Mouse (Mus musculus) small intestine, adult 2 months (tissue): ENCODE data around the gene Tk1. TPM values are rescaled to one million over a fixed set of nuclear protein-coding genes. Genes with fewer than 3 reads are reported as not detected.

Experiments used
- H3K27ac ChIP-seq: fragments of 200-500 bp; 2 replicates; pipeline ENCODE4 v1.5.1; 2012; ENCODE audit warnings: low read depth, low read length, control low read depth, inconsistent platforms; ENCODE audit not compliant: insufficient read depth
- H3K27me3 ChIP-seq: fragments of 200-500 bp; 2 replicates; pipeline ENCODE4 v1.6.1; 2012; ENCODE audit warnings: mild to moderate bottlenecking, moderate library complexity, low read length, inconsistent platforms; ENCODE audit not compliant: control insufficient read depth, insufficient read depth
- H3K36me3 ChIP-seq: fragments of 200-500 bp; 2 replicates; pipeline ENCODE4 v1.6.1; 2012; ENCODE audit warnings: mild to moderate bottlenecking, low read length, control low read depth, inconsistent platforms; ENCODE audit not compliant: control insufficient read depth, insufficient read depth
- H3K4me1 ChIP-seq: fragments of 200-500 bp; 2 replicates; pipeline ENCODE4 v1.6.1; 2012; ENCODE audit warnings: low read length, inconsistent platforms, mixed read lengths; ENCODE audit not compliant: control insufficient read depth, insufficient read depth, insufficient read length
- H3K4me3 ChIP-seq: fragments of 200-500 bp; 2 replicates; pipeline ENCODE4 v1.5.1; 2012; ENCODE audit warnings: low read depth, mild to moderate bottlenecking, control low read depth, inconsistent platforms, low read length, moderate library complexity
- CTCF ChIP-seq: fragments of 200-500 bp; IDR thresholded peaks from 2 replicates; pipeline ENCODE4 v1.5.1; 2012; ENCODE audit warnings: low read depth, mild to moderate bottlenecking, control low read depth, inconsistent platforms, low read length, moderate library complexity, mixed read lengths; ENCODE audit not compliant: insufficient replicate concordance, insufficient read length; ENCODE audit errors: extremely low read depth
- POLR2A ChIP-seq: fragments of 200-500 bp; IDR thresholded peaks from 2 replicates; pipeline ENCODE4 v1.6.1; 2012; ENCODE audit warnings: low read depth, mild to moderate bottlenecking, control low read depth, inconsistent platforms, low read length, moderate library complexity
- WGBS: fragments of 180-500 bp; shearing (Covaris S2); methylation state at CpG from one replicate; pipeline ENCODE4 v1.1.7; 2018; 5-methylcytosine and 5-hydroxymethylcytosine counted together
- polyA plus RNA-seq: library from polyadenylated mRNA; depleted of rRNA; stranded (reverse); fragments of >200 nt; gene quantifications from 2 replicates; pipeline ENCODE4 v1.2.3, GENCODE M21; 2012; rRNA removed

Gene Tk1
- 22.8 and 52.2 TPM in 2 replicates for polyA plus RNA-seq

- Histone ChIP-seq H3K4me3 (peak within 1 kb of the TSS; percentile 67), H3K36me3 (0 out of 2 replicates have a peak, but pooled peaks cover 2% of the 10 kb centered on the region), H3K4me1 (peaks cover 51% of the 10 kb centered on the region), H3K27me3 (no peaks in the 10 kb centered on the region), H3K27ac (peak within 1 kb of the TSS; percentile 56)
- WGBS = 1% methylated on average over 34 of the region's 34 CpGs
- no peak; the same call in 1 of the 2 replicates for TF ChIP-seq POLR2A
- TF ChIP-seq CTCF = no peak
These were observed at the start of gene Tk1, which contains the start of gene Afmid for GRCm38 (mm10) chr11:117825333-117826101. Gene Tk1 (minus strand): TSS chr11:117826092. Gene Afmid (plus strand): TSS chr11:117825924.

- no peak for TF ChIP-seq CTCF
- TF ChIP-seq POLR2A = no peak
- Histone ChIP-seq H3K4me3 (no peak overlapping the region), H3K27ac (no peak overlapping the region), H3K4me1 (peaks cover 29% of the 10 kb centered on the region), H3K36me3 (no peaks in the 10 kb centered on the region), H3K27me3 (no peaks in the 10 kb centered on the region)
- 67% methylated on average over 6 of the region's 6 CpGs for WGBS
These were observed 49.8 kb upstream of the Tk1 start for GRCm38 (mm10) chr11:117875681-117876080.

- no peak for TF ChIP-seq CTCF
- no peak for TF ChIP-seq POLR2A
- no peak overlapping the region for H3K27ac ChIP-seq
- no peaks in the 10 kb centered on the region for H3K36me3 ChIP-seq
- 62% methylated on average over 4 of the region's 4 CpGs for WGBS
- no peak overlapping the region for H3K4me3 ChIP-seq
- H3K27me3 ChIP-seq = no peaks in the 10 kb centered on the region
- peaks cover 31% of the 10 kb centered on the region for H3K4me1 ChIP-seq
These were observed 48.5 kb upstream of the Tk1 start for GRCm38 (mm10) chr11:117874419-117874818.

GRCm38 (mm10) chr11:117872861-117873608 is 47.1 kb upstream of the Tk1 start, which contains the start of gene Tha1:
Gene Tha1 (minus strand): TSS chr11:117873481.
- peak within 1 kb of the TSS; percentile 97 for H3K4me3 ChIP-seq
- TF ChIP-seq POLR2A (peak; percentile 79), CTCF (no peak)
- H3K36me3 ChIP-seq = peaks cover under 1% of the 10 kb centered on the region; the same call in 1 of the 2 replicates
- H3K27me3 ChIP-seq = no peaks in the 10 kb centered on the region
- 1% methylated on average over 51 of the region's 51 CpGs for WGBS
- peaks cover 21% of the 10 kb centered on the region for H3K4me1 ChIP-seq
- peak within 1 kb of the TSS; percentile 85 for H3K27ac ChIP-seq

GRCm38 (mm10) chr11:117871911-117872584 is 46.2 kb upstream of the Tk1 start:
- TF ChIP-seq POLR2A (no peak), CTCF (no peak)
- Histone ChIP-seq H3K36me3 (peaks cover 1% of the 10 kb centered on the region; the same call in 1 of the 2 replicates), H3K4me3 (peak overlapping the region; percentile 97), H3K27me3 (no peaks in the 10 kb centered on the region), H3K27ac (peak overlapping the region; percentile 53), H3K4me1 (peaks cover 12% of the 10 kb centered on the region)
- 61% methylated on average over 12 of the region's 12 CpGs for WGBS

GRCm38 (mm10) chr11:117871376-117871775 is 45.5 kb upstream of the Tk1 start:
- TF ChIP-seq POLR2A (no peak), CTCF (no peak)
- WGBS = 82% methylated on average over 5 of the region's 5 CpGs
- peaks cover 11% of the 10 kb centered on the region for H3K4me1 ChIP-seq
- H3K36me3 ChIP-seq = peaks cover 1% of the 10 kb centered on the region; the same call in 1 of the 2 replicates
- no peaks in the 10 kb centered on the region for H3K27me3 ChIP-seq
- H3K27ac ChIP-seq = no peak overlapping the region
- no peak overlapping the region for H3K4me3 ChIP-seq
